Mouse (Mus musculus) midbrain, postnatal 0 days (tissue): Measurements from ENCODE around the gene Ankrd44. TPM values are rescaled to one million over a fixed set of nuclear protein-coding genes. Genes with fewer than 3 reads are reported as not detected.

ENCODE experiments used
- ATAC-seq: fragments of 200-750 bp; cut with Nextera tagmentation; 2 replicates; pipeline ENCODE4 v1.8.0; 2017; ENCODE audit warnings: moderate number of reproducible peaks, mild to moderate bottlenecking, moderate TSS enrichment, moderate library complexity; ENCODE audit not compliant: low FRiP score
- DNase-seq: peaks from one replicate; pipeline ENCODE4 v3.0.0-alpha.2; 2015; ENCODE audit warnings: low spot score
- H3K27ac ChIP-seq: fragments of 300-500 bp; sonication (generic); 2 replicates; pipeline ENCODE4 v1.5.1; 2014; ENCODE audit warnings: low read depth, mild to moderate bottlenecking, low read length, mixed read lengths
- H3K27me3 ChIP-seq: fragments of 300-500 bp; sonication (generic); 2 replicates; pipeline ENCODE4 v1.6.1; 2014; ENCODE audit warnings: low read length, control low read depth, mixed read lengths; ENCODE audit not compliant: insufficient read depth
- H3K36me3 ChIP-seq: fragments of 300-500 bp; sonication (generic); 2 replicates; pipeline ENCODE4 v1.6.1; 2014; ENCODE audit warnings: low read length, control low read depth, mixed read lengths; ENCODE audit not compliant: insufficient read depth
- H3K4me1 ChIP-seq: fragments of 300-500 bp; sonication (generic); 2 replicates; pipeline ENCODE4 v1.6.1; 2014; ENCODE audit warnings: mild to moderate bottlenecking, control low read depth, antibody characterized with exemption, low read length, mixed read lengths; ENCODE audit not compliant: insufficient read depth
- H3K4me2 ChIP-seq: fragments of 300-500 bp; sonication (generic); 2 replicates; pipeline ENCODE4 v1.6.1; 2014; ENCODE audit warnings: low read depth, mild to moderate bottlenecking, low read length, mixed read lengths; ENCODE audit not compliant: poor library complexity, severe bottlenecking
- H3K4me3 ChIP-seq: fragments of 300-500 bp; sonication (generic); 2 replicates; pipeline ENCODE4 v1.5.1; 2014; ENCODE audit warnings: low read depth, mild to moderate bottlenecking, low read length, moderate library complexity
- H3K9ac ChIP-seq: fragments of 300-500 bp; sonication (generic); replicated peaks from 2 replicates; pipeline ENCODE4 v1.6.1; 2014; ENCODE audit warnings: mild to moderate bottlenecking, low read length, moderate library complexity, mixed read lengths; ENCODE audit not compliant: poor library complexity, severe bottlenecking
- H3K9me3 ChIP-seq: fragments of 300-500 bp; sonication (generic); 2 replicates; pipeline ENCODE4 v1.6.1; 2016; ENCODE audit warnings: low read length, control low read depth
- CTCF ChIP-seq: IDR thresholded peaks from 2 replicates; pipeline ENCODE4 v1.5.1; 2016; ENCODE audit warnings: antibody characterized with exemption, mild to moderate bottlenecking
- WGBS: fragments of 180-500 bp; shearing (Covaris S2); extraction: QIAGEN DNeasy Blood & Tissue Kit; methylation state at CpG from one replicate; pipeline ENCODE4 v1.1.7; 2014; 5-methylcytosine and 5-hydroxymethylcytosine counted together
- polyA plus RNA-seq: library from polyadenylated mRNA; unstranded; fragments of >200 nt; fragmentation: Nextera tagmentation; extraction: Ambion mirVana; gene quantifications from 2 replicates; pipeline ENCODE4 v1.2.1, GENCODE M21; 2015
- total RNA-seq: library from RNA; depleted of rRNA; stranded (reverse); fragments of >200 nt; gene quantifications from 2 replicates; pipeline ENCODE4 v1.2.3, GENCODE M21; 2014

Ankrd44 gene
- total and polyA plus RNA-seq, 2 experiments from 2014 or later = 16.7 to 51.6 TPM

- Histone ChIP-seq H3K27ac (no peak overlapping the region), H3K9me3 (no peaks in the 10 kb centered on the region), H3K9ac (no peak overlapping the region), H3K4me1 (peaks cover 7% of the 10 kb centered on the region; the same call in 1 of the 2 replicates), H3K36me3 (0 out of 2 replicates have a peak, but pooled peaks cover 2% of the 10 kb centered on the region), H3K4me2 (no peak overlapping the region), H3K4me3 (no peak overlapping the region), H3K27me3 (no peaks in the 10 kb centered on the region)
- WGBS = 94% methylated on average over 3 of the region's 3 CpGs
- DNase-seq (no peak), ATAC-seq (no peak)
- TF ChIP-seq CTCF = no peak
Measured at GRCm38 (mm10) chr1:54711568-54711967, 214.6 kb downstream of the Ankrd44 start.

- Histone ChIP-seq H3K27ac (no peak overlapping the region), H3K9ac (no peak overlapping the region), H3K27me3 (no peaks in the 10 kb centered on the region), H3K4me3 (no peak overlapping the region), H3K4me2 (no peak overlapping the region), H3K9me3 (no peaks in the 10 kb centered on the region), H3K36me3 (0 out of 2 replicates have a peak, but pooled peaks cover 2% of the 10 kb centered on the region), H3K4me1 (peaks cover 7% of the 10 kb centered on the region; the same call in 1 of the 2 replicates)
- no peak for TF ChIP-seq CTCF
- WGBS = 57% methylated on average over 1 of the region's 1 CpGs
- ATAC-seq (no peak), DNase-seq (no peak)
Measured at GRCm38 (mm10) chr1:54710550-54710949, 215.6 kb downstream of the Ankrd44 start.

DNA sequence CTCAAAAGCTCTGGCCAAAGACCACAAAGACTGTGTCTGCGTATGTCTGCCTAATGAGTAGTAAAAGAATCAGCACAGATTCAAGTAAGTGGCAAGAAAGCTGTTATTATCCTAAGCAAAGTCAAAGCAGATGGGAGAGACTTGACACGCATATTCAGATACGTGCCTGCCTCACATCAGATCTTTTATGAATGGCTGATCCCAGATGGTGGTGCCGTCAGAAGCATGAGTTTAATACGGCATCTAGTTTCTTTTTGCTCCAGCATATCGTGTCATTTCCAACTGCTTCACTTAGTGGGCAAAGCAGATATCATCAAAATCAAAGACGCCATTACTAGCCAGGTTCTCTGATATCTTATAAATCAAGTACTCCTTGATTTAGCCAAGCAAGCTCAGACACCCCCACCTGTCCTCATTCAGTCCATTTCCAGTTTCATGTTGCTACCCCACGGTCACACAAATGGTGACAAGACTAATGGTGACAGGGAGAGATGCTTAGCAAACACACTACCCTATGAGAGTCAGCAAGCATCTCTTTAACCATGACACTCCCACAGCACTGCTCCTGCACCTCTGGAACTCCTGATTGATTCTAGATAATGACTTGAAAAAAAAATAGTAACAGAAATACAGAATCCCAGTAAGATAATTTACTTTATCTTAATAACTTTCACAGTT lies 218.2 kb downstream of the Ankrd44 start:
- DNase-seq (peak; percentile 75), ATAC-seq (peak; percentile 53; the same call in 1 of the 2 replicates)
- Histone ChIP-seq H3K9ac (no peak overlapping the region), H3K36me3 (0 out of 2 replicates have a peak, but pooled peaks cover 2% of the 10 kb centered on the region), H3K9me3 (no peaks in the 10 kb centered on the region), H3K27me3 (no peaks in the 10 kb centered on the region), H3K4me2 (no peak overlapping the region), H3K4me1 (peaks cover 5% of the 10 kb centered on the region; the same call in 1 of the 2 replicates), H3K27ac (peak overlapping the region; percentile 59), H3K4me3 (no peak overlapping the region)
- 56% methylated on average over 8 of the region's 8 CpGs for WGBS
- TF ChIP-seq CTCF = no peak

GRCm38 (mm10) chr1:54707036-54707887 lies 218.9 kb downstream of the Ankrd44 start:
- Histone ChIP-seq H3K9ac (no peak overlapping the region), H3K4me2 (0 out of 2 replicates have a peak overlapping the region, but pooled peaks have one; percentile 16), H3K27me3 (no peaks in the 10 kb centered on the region), H3K4me3 (no peak overlapping the region), H3K27ac (peak overlapping the region; percentile 70), H3K9me3 (no peaks in the 10 kb centered on the region), H3K4me1 (peaks cover 5% of the 10 kb centered on the region; the same call in 1 of the 2 replicates), H3K36me3 (0 out of 2 replicates have a peak, but pooled peaks cover 2% of the 10 kb centered on the region)
- 37% methylated on average over 10 of the region's 10 CpGs for WGBS
- no peak for TF ChIP-seq CTCF
- peak; percentile 77 for ATAC-seq
- DNase-seq = peak; percentile 60

DNA sequence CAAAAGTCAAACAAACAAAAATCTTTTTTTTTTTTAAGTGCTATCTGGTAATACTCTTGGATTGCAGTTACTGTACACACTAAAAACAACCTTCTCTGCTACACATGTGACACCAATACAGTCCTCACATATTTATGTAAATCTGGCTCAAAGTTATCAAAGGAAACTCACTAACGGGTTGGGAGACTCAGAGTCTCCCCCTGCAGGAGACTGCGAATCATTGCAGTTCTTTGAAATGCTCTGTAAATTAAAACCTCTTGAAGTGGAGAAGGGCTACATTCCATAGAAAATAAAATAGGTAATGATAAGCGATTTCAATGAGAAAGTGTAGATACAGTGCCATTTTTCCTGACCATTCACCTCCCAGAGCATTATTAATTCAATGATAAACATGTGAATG lies 219.6 kb downstream of the Ankrd44 start:
- no peak overlapping the region for H3K4me3 ChIP-seq
- H3K27me3 ChIP-seq = no peaks in the 10 kb centered on the region
- peak; percentile 74 for TF ChIP-seq CTCF
- peaks cover 5% of the 10 kb centered on the region; the same call in 1 of the 2 replicates for H3K4me1 ChIP-seq
- ATAC-seq (peak; percentile 22; the same call in 1 of the 2 replicates), DNase-seq (peak; percentile 32)
- H3K9ac ChIP-seq = no peak overlapping the region
- no peaks in the 10 kb centered on the region for H3K9me3 ChIP-seq
- H3K36me3 ChIP-seq = 0 out of 2 replicates have a peak, but pooled peaks cover 2% of the 10 kb centered on the region
- WGBS = 25% methylated on average over 3 of the region's 3 CpGs
- H3K27ac ChIP-seq = peak overlapping the region; percentile 70
- H3K4me2 ChIP-seq = no peak overlapping the region
